Comparison of ENCODE assay signal across 23 mouse cellular contexts in genomic region chr14:114955572-114955971, GRCm38 (mm10).
DNase-seq lines count a peak whose midpoint lies in the region; ATAC-seq and TF ChIP-seq lines count a peak whose summit lies in the region.
"Had no signal": no experiment of that assay in that cellular context is flagged by ENCODE, and none has a peak within 500 bp of the region (broad histone marks: within the 10 kb centered on the region; RNA-seq: fewer than 3 reads in every experiment).

No protein-coding gene starts in this region.

- H3K9me3 ChIP-seq in kidney, embryonic 15.5 days (replicated peaks) = no peaks in the 10 kb centered on the region
- no peaks in the 10 kb centered on the region for H3K9me3 ChIP-seq in midbrain, embryonic 10.5 days (replicated peaks)
- no peaks in the 10 kb centered on the region for H3K9me3 ChIP-seq in midbrain, embryonic 11.5 days (ENCODE audit: control insufficient read depth, low read length)
- H3K9me3 ChIP-seq: embryonic facial prominence, embryonic 15.5 days; forebrain, embryonic 10.5 days; heart, embryonic 13.5 days; hindbrain, embryonic 12.5 days had no signal

- H3K27ac ChIP-seq in kidney, adult 2 months (ENCODE audit: insufficient read depth, low read depth, low read length) = no peak overlapping the region
- no peak overlapping the region for H3K27ac ChIP-seq in kidney, embryonic 15.5 days
- H3K27ac ChIP-seq in midbrain, embryonic 10.5 days (replicated peaks) = peak overlapping the region; percentile 79
- no peak overlapping the region for H3K27ac ChIP-seq in midbrain, embryonic 11.5 days (ENCODE audit: low read depth, low read length)
- H3K27ac ChIP-seq: embryonic facial prominence, embryonic 15.5 days; gastrocnemius, adult 2 months; heart, embryonic 13.5 days; hindbrain, embryonic 12.5 days had no signal

- H3K4me1 ChIP-seq in kidney, adult 2 months (ENCODE audit: control insufficient read depth, insufficient read depth, low read length) = no peaks in the 10 kb centered on the region
- H3K4me1 ChIP-seq in kidney, embryonic 15.5 days = peaks cover 14% of the 10 kb centered on the region; the same call in 1 of the 2 replicates
- H3K4me1 ChIP-seq in midbrain, embryonic 10.5 days = peaks cover 63% of the 10 kb centered on the region
- H3K4me1 ChIP-seq in midbrain, embryonic 11.5 days (ENCODE audit: control insufficient read depth, insufficient read depth, low read length) = peaks cover 33% of the 10 kb centered on the region

- H3K4me2 ChIP-seq in kidney, embryonic 15.5 days = no peak overlapping the region
- no peak overlapping the region for H3K4me2 ChIP-seq in midbrain, embryonic 11.5 days
- H3K4me2 ChIP-seq: embryonic facial prominence, embryonic 15.5 days; heart, embryonic 13.5 days; hindbrain, embryonic 12.5 days had no signal

- H3K4me3 ChIP-seq in kidney, adult 2 months (ENCODE audit: insufficient read depth, low read depth, low read length) = no peak overlapping the region
- H3K4me3 ChIP-seq in kidney, embryonic 15.5 days (replicated peaks) = no peak overlapping the region
- H3K4me3 ChIP-seq in midbrain, embryonic 10.5 days = no peak overlapping the region
- no peak overlapping the region for H3K4me3 ChIP-seq in midbrain, embryonic 11.5 days (ENCODE audit: low read depth, low read length)
- H3K4me3 ChIP-seq: embryonic facial prominence, embryonic 15.5 days; erythroblast, embryonic 14.5 days; forebrain, embryonic 10.5 days; gastrocnemius, adult 2 months; heart, embryonic 13.5 days; hindbrain, embryonic 12.5 days had no signal

- WGBS in kidney, adult 2 months = 46% methylated on average over 2 of the region's 2 CpGs
- 34% methylated on average over 2 of the region's 2 CpGs for WGBS in kidney, embryonic 15.5 days
- WGBS in midbrain, embryonic 10.5 days = 22% methylated on average over 2 of the region's 2 CpGs
- WGBS in midbrain, embryonic 11.5 days = 48% methylated on average over 2 of the region's 2 CpGs

- DNase-seq in embryo, embryonic 10 days (ENCODE audit: low spot score) = peak; percentile 61
- DNase-seq in embryo, embryonic 10.5 days (ENCODE audit: low spot score) = no peak
- peak; percentile 25 for DNase-seq in kidney, adult 2 months
- no peak for DNase-seq in midbrain, embryonic 10.5 days (ENCODE audit: low spot score)
- no peak for DNase-seq in midbrain, embryonic 11.5 days (ENCODE audit: low spot score, missing footprints)
- DNase-seq: adrenal gland, adult 8-10 months; adrenal gland, postnatal 36 days; B cell, adult 2 months; cerebellum, adult 2 months; cerebellum, postnatal 10 days; gastrocnemius, adult 2 months; gastrocnemius, postnatal 25 days; heart, postnatal 36 days had no signal

- no peak overlapping the region for H3K9ac ChIP-seq in kidney, embryonic 15.5 days
- no peak overlapping the region for H3K9ac ChIP-seq in midbrain, embryonic 11.5 days (ENCODE audit: low read length)
- H3K9ac ChIP-seq: embryonic facial prominence, embryonic 15.5 days; heart, embryonic 13.5 days; hindbrain, embryonic 12.5 days had no signal

- no peak for TF ChIP-seq CTCF in kidney, adult 2 months (conservative IDR thresholded peaks at IDR 0.05; ENCODE audit: insufficient read depth, insufficient read length, low read depth, low read length)

- H3K27me3 ChIP-seq in kidney, adult 2 months (replicated peaks; ENCODE audit: control insufficient read depth, insufficient read depth, low read length) = no peaks in the 10 kb centered on the region
- no peaks in the 10 kb centered on the region for H3K27me3 ChIP-seq in kidney, embryonic 15.5 days
- H3K27me3 ChIP-seq in midbrain, embryonic 10.5 days (ENCODE audit: low read depth, poor library complexity, severe bottlenecking) = no peaks in the 10 kb centered on the region
- H3K27me3 ChIP-seq in midbrain, embryonic 11.5 days (ENCODE audit: control insufficient read depth, insufficient read depth, low read length) = no peaks in the 10 kb centered on the region
- H3K27me3 ChIP-seq: heart, embryonic 13.5 days; hindbrain, embryonic 12.5 days had no signal

- no peaks in the 10 kb centered on the region for H3K36me3 ChIP-seq in kidney, adult 2 months (ENCODE audit: control insufficient read depth, insufficient read depth, low read length)
- no peaks in the 10 kb centered on the region for H3K36me3 ChIP-seq in kidney, embryonic 15.5 days
- H3K36me3 ChIP-seq in midbrain, embryonic 10.5 days = no peaks in the 10 kb centered on the region
- H3K36me3 ChIP-seq in midbrain, embryonic 11.5 days (ENCODE audit: control insufficient read depth, insufficient read depth, low read length) = no peaks in the 10 kb centered on the region
- H3K36me3 ChIP-seq: embryonic facial prominence, embryonic 15.5 days; forebrain, embryonic 10.5 days; G1E; heart, embryonic 13.5 days; hindbrain, embryonic 12.5 days had no signal

- no peak for TF ChIP-seq POLR2A in kidney, adult 2 months (IDR thresholded peaks at IDR 0.05; ENCODE audit: low read depth, low read length)

- no peak for ATAC-seq in kidney, embryonic 15.5 days (replicated peaks; ENCODE audit: low FRiP score)
- ATAC-seq in midbrain, embryonic 11.5 days (ENCODE audit: low FRiP score) = no peak
- no peak for ATAC-seq in megakaryocyte-erythroid progenitor cell, adult 5-6 weeks (replicated peaks; ENCODE audit: low FRiP score, low TSS enrichment, poor library complexity, severe bottlenecking)
- ATAC-seq: CD4-positive, CD25-positive, alpha-beta regulatory T cell, adult 4 months; forebrain, embryonic 14.5 days had no signal

Comparison
In these comparisons a context has a peak if more than half of its experiments do, and no peak if none do; other contexts are left out.
1. DNase-seq: peak in embryo, embryonic 10 days (single experiment) and kidney, adult 2 months (single experiment); none in embryo, embryonic 10.5 days (single experiment), midbrain, embryonic 10.5 days (single experiment) and midbrain, embryonic 11.5 days (single experiment).